Mouse (Mus musculus) hindbrain, embryonic 16.5 days (tissue): ENCODE measurements around the gene Tysnd1. TPM values are rescaled to one million over a fixed set of nuclear protein-coding genes. Genes with fewer than 3 reads are reported as not detected.
A peak's percentile ranks its signal among the peaks of the same experiment; 100 is the strongest.

Source experiments
- ATAC-seq: fragments of 200-750 bp; cut with Nextera tagmentation; 2 replicates; pipeline ENCODE4 v1.8.0; 2017; ENCODE audit warnings: moderate TSS enrichment, moderate library complexity
- H3K27ac ChIP-seq: fragments of 300-500 bp; sonication (generic); 2 replicates; pipeline ENCODE4 v1.5.1; 2014; ENCODE audit warnings: low read depth, mild to moderate bottlenecking, control low read depth, low read length, moderate library complexity
- H3K27me3 ChIP-seq: fragments of 300-500 bp; sonication (generic); replicated peaks from 2 replicates; pipeline ENCODE4 v1.6.1; 2014; ENCODE audit warnings: low read length; ENCODE audit not compliant: control insufficient read depth, insufficient read depth
- H3K36me3 ChIP-seq: fragments of 300-500 bp; sonication (generic); 2 replicates; pipeline ENCODE4 v1.6.1; 2014; ENCODE audit warnings: mild to moderate bottlenecking, low read length, moderate library complexity, mixed read lengths; ENCODE audit not compliant: control insufficient read depth, insufficient read depth
- H3K4me1 ChIP-seq: fragments of 300-500 bp; sonication (generic); 2 replicates; pipeline ENCODE4 v1.6.1; 2014; ENCODE audit warnings: low read depth, low read length; ENCODE audit not compliant: control insufficient read depth, insufficient read depth
- H3K4me2 ChIP-seq: fragments of 300-500 bp; sonication (generic); 2 replicates; pipeline ENCODE4 v1.6.1; 2014; ENCODE audit warnings: mild to moderate bottlenecking, low read length, control low read depth, moderate library complexity
- H3K4me3 ChIP-seq: fragments of 300-500 bp; sonication (generic); 2 replicates; pipeline ENCODE4 v1.5.1; 2014; ENCODE audit warnings: mild to moderate bottlenecking, low read length, control low read depth, moderate library complexity
- H3K9ac ChIP-seq: fragments of 300-500 bp; sonication (generic); 2 replicates; pipeline ENCODE4 v1.6.1; 2014; ENCODE audit warnings: low read depth, mild to moderate bottlenecking, control low read depth, low read length, moderate library complexity
- H3K9me3 ChIP-seq: fragments of 300-500 bp; sonication (generic); 2 replicates; pipeline ENCODE4 v1.6.1; 2014; ENCODE audit warnings: mild to moderate bottlenecking, low read length, moderate library complexity; ENCODE audit not compliant: control insufficient read depth
- WGBS: fragments of 180-500 bp; shearing (Covaris S2); extraction: QIAGEN DNeasy Blood & Tissue Kit; methylation state at CpG from one replicate; pipeline ENCODE4 v1.1.7; 2014; 5-methylcytosine and 5-hydroxymethylcytosine counted together
- polyA plus RNA-seq: library from polyadenylated mRNA; unstranded; fragments of >200 nt; fragmentation: Nextera tagmentation; extraction: Ambion mirVana; gene quantifications from 2 replicates; pipeline ENCODE4 v1.2.1, GENCODE M21; 2015

The Tysnd1 gene
- polyA plus RNA-seq, 1 experiment from 2014 or later: 24.5 TPM

DNA sequence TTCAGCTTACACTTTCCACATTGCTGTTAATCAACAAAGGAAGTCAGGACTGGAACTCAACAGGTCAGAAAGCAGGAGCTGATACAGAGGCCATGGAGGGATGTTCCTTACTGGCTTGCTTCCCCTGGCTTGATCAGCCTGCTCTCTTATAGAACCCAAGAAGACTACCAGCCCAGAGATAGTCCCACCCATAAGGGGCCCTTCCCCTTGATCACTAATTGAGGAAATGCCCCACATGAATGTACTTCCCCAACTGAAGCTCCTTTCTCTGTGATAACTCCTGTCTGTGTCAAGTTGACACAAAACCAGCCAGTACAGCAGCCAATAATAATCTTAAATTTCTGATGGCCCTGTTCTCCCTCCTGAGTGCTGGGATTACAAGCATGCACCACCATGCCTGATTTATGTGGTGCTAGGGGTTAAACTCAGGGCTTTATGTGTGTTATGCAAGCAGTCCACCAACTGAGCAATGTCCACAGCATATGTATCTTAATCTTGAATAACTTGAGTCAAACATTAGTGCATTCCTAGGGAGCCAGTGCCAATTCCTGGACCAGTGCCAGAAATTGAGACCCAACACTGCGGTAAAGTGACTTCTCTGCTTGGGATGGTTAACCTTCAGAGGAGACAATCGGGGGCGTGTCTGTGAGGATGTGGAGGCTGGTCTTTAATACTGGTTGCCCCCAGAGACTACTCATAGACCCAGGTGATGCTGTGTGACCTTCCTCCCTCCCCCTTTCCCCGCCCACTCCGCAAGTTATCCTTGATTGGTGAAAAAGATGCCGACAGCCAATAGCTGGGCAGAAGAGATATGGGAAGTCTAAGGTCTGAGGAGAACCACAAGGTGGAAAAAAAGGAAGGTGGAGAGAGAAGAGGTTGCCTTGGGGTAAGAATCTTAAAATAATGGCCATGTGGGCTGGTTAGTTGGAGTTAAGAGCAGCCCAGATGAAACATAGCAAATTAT, 11.4 kb downstream of the Tysnd1 start:
- Histone ChIP-seq H3K27me3 (no peaks in the 10 kb centered on the region), H3K4me2 (no peak overlapping the region), H3K4me1 (no peaks in the 10 kb centered on the region), H3K36me3 (peaks cover 4% of the 10 kb centered on the region; the same call in 1 of the 2 replicates), H3K4me3 (no peak overlapping the region), H3K27ac (no peak overlapping the region), H3K9me3 (no peaks in the 10 kb centered on the region), H3K9ac (no peak overlapping the region)
- no peak for ATAC-seq
- 66% methylated on average over 6 of the region's 6 CpGs for WGBS

DNA sequence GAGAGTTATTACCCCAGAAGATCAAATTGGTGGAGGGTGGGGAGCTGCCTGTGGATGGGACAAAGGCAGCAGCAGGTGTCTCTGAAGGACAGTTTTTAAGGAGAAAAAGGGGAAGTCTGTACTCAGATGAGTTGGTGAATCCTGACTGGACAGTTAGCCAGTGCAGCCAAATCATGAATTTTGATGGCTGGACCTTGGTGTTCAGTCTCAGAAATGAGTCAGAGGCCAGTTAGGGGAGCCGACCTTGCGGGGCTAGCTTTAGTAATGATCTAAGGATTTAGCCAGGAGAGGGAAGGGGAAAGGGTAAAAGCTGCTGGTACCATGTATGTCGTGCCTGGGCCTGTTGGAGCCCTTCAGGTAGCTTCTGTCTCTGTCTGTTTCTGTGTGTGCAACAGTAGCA, 18.3 kb downstream of the Tysnd1 start:
- Histone ChIP-seq H3K4me1 (peaks cover 5% of the 10 kb centered on the region; the same call in 1 of the 2 replicates), H3K4me3 (no peak overlapping the region), H3K36me3 (no peaks in the 10 kb centered on the region), H3K9ac (no peak overlapping the region), H3K27me3 (no peaks in the 10 kb centered on the region), H3K27ac (no peak overlapping the region), H3K9me3 (no peaks in the 10 kb centered on the region), H3K4me2 (no peak overlapping the region)
- no peak for ATAC-seq
- 72% methylated on average over 3 of the region's 3 CpGs for WGBS

DNA sequence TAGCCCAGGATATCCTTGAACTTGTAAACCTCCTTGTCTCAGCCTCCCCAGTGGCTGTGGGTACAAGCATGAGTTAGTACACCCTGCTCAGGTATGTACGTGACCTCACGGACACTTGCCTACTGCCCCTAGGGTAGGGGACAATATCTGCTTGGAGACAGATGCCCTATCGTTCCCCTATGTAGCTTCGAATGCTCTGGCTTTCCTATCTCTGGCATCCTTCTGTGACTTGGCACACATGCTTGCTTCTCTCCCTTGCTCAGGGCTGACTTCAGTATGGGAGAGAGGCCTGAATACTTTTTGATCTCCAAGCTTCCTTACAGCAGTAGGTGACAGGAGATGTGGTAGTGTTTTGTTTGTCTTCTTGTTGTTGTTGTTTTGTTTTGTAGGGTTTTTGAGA, 18.8 kb downstream of the Tysnd1 start:
- 94% methylated on average over 4 of the region's 4 CpGs for WGBS

DNA sequence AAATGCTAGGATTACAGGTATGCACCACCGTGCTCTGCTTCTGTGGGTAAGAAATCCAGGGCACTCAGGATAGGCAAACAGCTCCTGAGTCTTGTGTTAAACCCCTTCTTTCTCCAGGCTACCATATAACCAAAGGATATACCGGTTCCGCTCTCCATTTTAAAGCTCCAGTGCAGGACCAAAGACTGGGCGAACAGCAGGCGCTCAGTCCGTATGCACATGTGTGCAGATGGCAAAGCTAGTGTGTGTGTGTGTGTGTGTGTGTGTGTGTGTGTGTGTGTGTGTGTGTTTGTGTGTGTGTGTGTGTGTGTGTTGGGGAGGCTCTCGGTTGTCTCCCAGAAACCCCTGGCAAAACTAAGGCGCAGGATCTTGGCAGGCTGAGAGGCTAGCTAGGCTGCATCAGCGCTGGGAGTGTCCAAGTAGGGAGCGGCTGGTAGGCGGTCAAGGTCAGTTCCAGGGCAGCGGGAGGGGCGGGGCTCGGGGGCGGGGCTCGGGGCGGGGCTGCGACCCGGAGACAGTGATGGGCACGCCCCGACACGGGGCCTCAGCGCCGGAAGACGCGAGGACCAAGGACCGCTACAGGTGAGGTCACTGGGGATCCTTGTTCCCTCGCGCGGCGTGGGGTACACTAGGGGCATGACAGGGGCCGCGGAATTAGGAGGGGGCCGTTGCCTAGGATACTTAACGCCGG, 19.6 kb downstream of the Tysnd1 start, which contains the start of gene Aifm2:
Aifm2 (plus strand) TSS at position 493 of the 691 bp plus-strand sequence.
- no peaks in the 10 kb centered on the region for H3K27me3 ChIP-seq
- peak within 1 kb of the TSS; percentile 95 for H3K4me2 ChIP-seq
- H3K9me3 ChIP-seq: no peaks in the 10 kb centered on the region
- H3K9ac ChIP-seq: peak within 1 kb of the TSS; percentile 71
- H3K27ac ChIP-seq: no peak within 1 kb of the TSS
- H3K4me1 ChIP-seq: peaks cover 5% of the 10 kb centered on the region; the same call in 1 of the 2 replicates
- 16% methylated on average over 25 of the region's 36 CpGs for WGBS
- H3K4me3 ChIP-seq: peak within 1 kb of the TSS; percentile 59
- H3K36me3 ChIP-seq: no peaks in the 10 kb centered on the region
- peak; percentile 90 for ATAC-seq

More for the DNA sequence above, 18.8 kb downstream of the Tysnd1 start:
- no peak overlapping the region for H3K27ac ChIP-seq
- H3K4me2 ChIP-seq: no peak overlapping the region
- H3K4me3 ChIP-seq: no peak overlapping the region
- ATAC-seq: no peak
- peaks cover 5% of the 10 kb centered on the region; the same call in 1 of the 2 replicates for H3K4me1 ChIP-seq
- no peaks in the 10 kb centered on the region for H3K36me3 ChIP-seq
- no peaks in the 10 kb centered on the region for H3K9me3 ChIP-seq
- H3K9ac ChIP-seq: no peak overlapping the region
- H3K27me3 ChIP-seq: no peaks in the 10 kb centered on the region

DNA sequence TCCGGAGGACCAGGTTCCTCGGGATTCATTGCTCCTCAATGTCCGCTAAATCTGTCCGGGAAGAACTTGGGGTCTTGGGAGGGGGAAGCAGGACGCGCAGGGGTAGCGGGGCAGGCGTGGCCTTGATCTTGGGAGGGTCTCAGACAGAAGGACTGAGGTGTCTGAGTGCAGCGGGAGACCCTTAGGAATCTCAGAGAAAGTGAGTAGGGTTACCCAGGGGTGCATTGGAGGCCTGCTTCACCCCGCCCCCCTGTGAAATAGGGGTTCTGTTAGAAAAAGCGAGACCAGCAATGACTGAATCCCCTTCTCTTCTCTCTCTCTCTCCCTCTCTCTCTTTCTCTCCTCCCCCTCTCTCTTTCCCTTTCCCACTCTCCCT, 20.1 kb downstream of the Tysnd1 start:
- Histone ChIP-seq H3K36me3 (no peaks in the 10 kb centered on the region), H3K27ac (no peak overlapping the region), H3K4me1 (peaks cover 5% of the 10 kb centered on the region; the same call in 1 of the 2 replicates), H3K4me3 (peak overlapping the region; percentile 59), H3K9ac (peak overlapping the region; percentile 71), H3K4me2 (peak overlapping the region; percentile 95), H3K9me3 (no peaks in the 10 kb centered on the region), H3K27me3 (no peaks in the 10 kb centered on the region)
- 4% methylated on average over 11 of the region's 11 CpGs for WGBS
- peak; percentile 70 for ATAC-seq

DNA sequence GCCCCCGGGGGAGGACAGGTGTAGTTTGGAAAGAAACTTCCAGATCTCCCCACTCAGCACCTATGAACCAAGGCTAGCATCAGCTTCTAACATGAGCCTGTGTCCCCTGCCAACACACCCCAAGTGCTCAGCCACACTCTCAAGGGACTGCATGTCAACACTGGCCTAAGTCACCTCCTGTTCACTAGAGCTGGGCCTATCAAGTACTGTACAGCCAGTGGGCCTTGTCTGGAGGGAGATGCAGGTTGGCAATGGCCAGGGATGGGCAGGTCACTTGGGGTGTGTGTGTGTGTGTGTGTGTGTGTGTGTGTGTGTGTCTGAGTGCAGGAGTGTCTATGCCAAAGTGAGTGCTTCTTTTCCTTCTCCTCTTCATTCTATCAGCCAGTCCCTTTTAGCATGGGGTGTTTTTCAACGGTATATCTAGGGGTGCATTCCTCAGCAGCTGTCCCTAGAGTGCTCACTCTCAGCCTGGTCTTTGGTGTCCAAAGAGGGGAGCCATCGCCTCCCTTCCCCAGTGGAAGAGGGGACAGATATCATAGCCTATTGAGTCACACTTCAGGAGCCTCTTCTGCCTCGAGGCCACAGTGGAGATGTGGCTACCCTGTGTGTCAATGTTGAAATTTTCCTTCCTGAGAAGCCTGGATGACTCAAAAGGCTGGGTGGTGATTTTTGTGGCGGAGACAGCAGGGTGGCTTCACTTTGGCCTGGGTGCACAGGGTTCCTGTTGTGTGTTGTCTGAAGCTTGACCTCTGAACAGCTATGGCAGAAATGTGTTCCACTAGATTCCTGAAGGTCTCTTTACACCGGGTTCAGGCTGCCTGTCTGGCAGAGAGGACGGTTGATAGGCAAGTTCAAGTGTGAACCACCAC, 20.9 kb downstream of the Tysnd1 start:
- 72% methylated on average over 7 of the region's 7 CpGs for WGBS
- Histone ChIP-seq H3K27ac (no peak overlapping the region), H3K4me1 (peaks cover 5% of the 10 kb centered on the region; the same call in 1 of the 2 replicates), H3K9ac (no peak overlapping the region), H3K4me3 (peak overlapping the region; percentile 59; the same call in 1 of the 2 replicates), H3K27me3 (no peaks in the 10 kb centered on the region), H3K4me2 (peak overlapping the region; percentile 95), H3K9me3 (no peaks in the 10 kb centered on the region), H3K36me3 (no peaks in the 10 kb centered on the region)
- ATAC-seq: 0 out of 2 replicates have a peak, but pooled peaks have one; percentile 22

DNA sequence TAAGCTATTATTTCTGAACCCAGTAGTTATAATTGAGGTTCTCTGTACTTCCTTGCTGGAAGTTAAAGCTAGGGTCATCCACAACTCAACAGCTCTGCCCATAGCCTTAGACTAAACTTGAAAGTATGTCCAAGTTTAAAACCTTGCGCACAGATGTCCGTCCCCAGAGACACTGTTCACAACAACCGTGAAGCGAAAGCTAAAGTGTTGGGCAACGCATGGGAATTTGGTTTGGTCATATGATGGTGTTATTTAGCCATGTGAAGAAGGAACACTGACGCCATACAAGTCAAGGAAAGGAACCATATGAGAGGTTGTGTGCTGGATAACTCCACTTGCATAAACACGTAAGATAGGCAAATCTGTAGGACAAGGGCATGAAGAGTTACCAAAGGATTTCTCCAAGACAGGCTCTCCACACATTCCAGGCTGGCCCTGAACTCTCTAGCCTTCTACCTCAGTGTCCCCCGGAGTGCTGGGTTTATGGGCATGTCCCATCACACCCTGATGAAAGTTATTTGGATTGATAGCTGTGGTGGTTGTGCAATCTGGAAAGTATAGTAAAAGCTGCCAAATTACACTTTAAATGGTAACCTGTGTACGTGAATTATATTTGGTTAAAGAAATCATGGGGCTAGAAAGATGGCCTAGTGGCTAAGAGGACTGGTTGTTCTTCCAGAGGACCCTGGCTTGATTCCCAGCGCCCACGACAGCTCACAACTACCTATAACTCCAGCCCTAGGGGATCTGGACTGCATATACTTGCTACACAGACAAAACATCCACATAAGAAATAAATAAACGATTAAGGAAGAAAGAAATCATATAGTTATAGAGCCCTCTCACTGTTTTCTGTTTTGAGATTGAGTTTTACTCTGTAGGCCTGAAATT, 22.3 kb downstream of the Tysnd1 start:
- no peak for ATAC-seq
- no peak overlapping the region for H3K27ac ChIP-seq
- no peaks in the 10 kb centered on the region for H3K9me3 ChIP-seq
- no peak overlapping the region for H3K4me3 ChIP-seq
- H3K4me1 ChIP-seq: peaks cover 5% of the 10 kb centered on the region; the same call in 1 of the 2 replicates
- no peaks in the 10 kb centered on the region for H3K27me3 ChIP-seq
- H3K9ac ChIP-seq: no peak overlapping the region
- no peaks in the 10 kb centered on the region for H3K36me3 ChIP-seq
- 92% methylated on average over 12 of the region's 12 CpGs for WGBS
- no peak overlapping the region for H3K4me2 ChIP-seq

DNA sequence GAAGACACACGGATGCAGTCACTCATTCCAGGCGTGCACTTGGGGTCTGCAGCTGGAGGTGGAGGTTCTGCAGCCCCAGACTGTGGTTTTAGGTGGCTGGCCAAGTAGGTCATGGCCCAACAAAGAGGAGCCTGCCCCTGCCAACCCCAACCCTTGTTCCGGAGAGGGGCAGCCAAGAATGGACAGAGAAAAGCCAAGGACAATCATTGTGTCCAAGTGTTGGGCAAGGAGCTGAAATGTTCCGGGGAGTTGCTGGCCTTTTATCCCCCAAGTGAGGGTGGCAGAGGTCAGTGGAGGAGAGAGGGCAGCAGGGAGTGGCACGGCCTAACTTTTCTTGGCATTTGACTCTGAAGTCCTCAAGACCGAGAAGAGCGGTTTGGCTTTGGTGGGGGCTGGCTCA, 25.0 kb downstream of the Tysnd1 start:
- Histone ChIP-seq H3K4me3 (no peak overlapping the region), H3K27me3 (no peaks in the 10 kb centered on the region), H3K27ac (no peak overlapping the region), H3K9ac (no peak overlapping the region), H3K9me3 (no peaks in the 10 kb centered on the region), H3K4me2 (no peak overlapping the region), H3K36me3 (no peaks in the 10 kb centered on the region), H3K4me1 (peaks cover 5% of the 10 kb centered on the region; the same call in 1 of the 2 replicates)
- 89% methylated on average over 7 of the region's 7 CpGs for WGBS
- no peak for ATAC-seq
